Mouse (Mus musculus): ENCODE data around the gene Ptpn7. TPM values are rescaled to one million over a fixed set of nuclear protein-coding genes. Genes with fewer than 3 reads are reported as not detected.

The Ptpn7 gene
- polyA plus RNA-seq, 1 experiment from 2014 or later: 3.0 TPM

DNA sequence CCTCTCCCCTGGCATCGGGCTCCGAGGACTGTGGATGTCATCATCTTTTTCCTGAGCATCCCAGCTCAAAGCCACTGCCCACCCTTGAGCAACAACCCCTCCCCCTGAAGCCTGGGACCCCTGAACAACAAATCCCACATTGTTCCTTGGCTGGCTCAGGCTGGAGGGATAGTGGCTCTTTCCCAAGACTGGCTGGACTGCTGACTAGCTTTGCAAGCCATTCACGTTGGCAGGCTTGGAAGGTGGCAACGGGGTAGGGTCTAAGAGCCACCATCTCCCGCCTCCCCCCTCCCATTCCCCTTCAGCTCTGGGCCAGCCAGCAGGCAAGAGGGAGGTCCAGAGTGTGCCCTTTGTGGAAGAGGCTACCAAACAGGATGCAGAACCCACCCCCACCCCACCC, 26.1 kb downstream of the Ptpn7 start:
- H3K9me3 ChIP-seq (ENCODE audit: low read length): no peaks in the 10 kb centered on the region
- H3K4me2 ChIP-seq (replicated peaks; ENCODE audit: low read depth, low read length): no peak overlapping the region
- ATAC-seq (no peak), DNase-seq (ENCODE audit: low spot score) (no peak)
- WGBS: 54% methylated on average over 5 of the region's 5 CpGs
- H3K4me3 ChIP-seq (ENCODE audit: low read depth, low read length): no peak overlapping the region
- no peak overlapping the region for H3K9ac ChIP-seq (replicated peaks; ENCODE audit: low read depth)
- no peak for TF ChIP-seq CTCF (IDR thresholded peaks at IDR 0.05)
- TF ChIP-seq EP300 (IDR thresholded peaks at IDR 0.05): no peak
- H3K27me3 ChIP-seq (replicated peaks; ENCODE audit: insufficient read depth, low read length): no peaks in the 10 kb centered on the region
- H3K4me1 ChIP-seq (ENCODE audit: insufficient read depth, low read depth, low read length): no peaks in the 10 kb centered on the region
- peaks cover 6% of the 10 kb centered on the region; the same call in 1 of the 2 replicates for H3K36me3 ChIP-seq (ENCODE audit: insufficient read depth, low read length)
- no peak overlapping the region for H3K27ac ChIP-seq (ENCODE audit: low read length)

DNA sequence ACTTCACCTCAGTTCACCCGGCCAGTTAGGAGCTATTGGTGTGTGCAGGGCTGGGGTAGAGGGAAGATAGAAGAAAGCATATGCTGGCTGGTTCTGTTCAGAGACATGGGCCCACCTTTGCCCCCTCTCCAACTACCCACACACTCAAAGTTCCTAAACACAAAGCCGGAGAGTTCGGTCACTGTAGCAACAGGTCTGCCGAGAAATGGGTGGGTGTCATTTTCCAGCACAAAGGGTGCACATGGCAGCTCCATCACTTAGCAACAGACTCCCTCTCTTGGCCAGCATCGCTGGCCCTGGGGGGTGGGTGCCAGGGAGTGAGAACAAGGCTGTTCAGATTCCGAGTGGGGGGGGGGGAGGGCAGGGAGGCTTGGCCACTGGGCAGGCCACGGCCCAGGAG, 26.6 kb downstream of the Ptpn7 start:
- Histone ChIP-seq H3K4me3 (ENCODE audit: low read depth, low read length) (no peak overlapping the region), H3K27me3 (replicated peaks; ENCODE audit: insufficient read depth, low read length) (no peaks in the 10 kb centered on the region), H3K9me3 (ENCODE audit: low read length) (no peaks in the 10 kb centered on the region), H3K4me2 (replicated peaks; ENCODE audit: low read depth, low read length) (no peak overlapping the region), H3K9ac (replicated peaks; ENCODE audit: low read depth) (no peak overlapping the region), H3K27ac (ENCODE audit: low read length) (no peak overlapping the region), H3K36me3 (ENCODE audit: insufficient read depth, low read length) (peaks cover 6% of the 10 kb centered on the region; the same call in 1 of the 2 replicates), H3K4me1 (ENCODE audit: insufficient read depth, low read depth, low read length) (no peaks in the 10 kb centered on the region)
- no peak for TF ChIP-seq CTCF (IDR thresholded peaks at IDR 0.05)
- no peak for TF ChIP-seq EP300 (IDR thresholded peaks at IDR 0.05)
- WGBS: 43% methylated on average over 7 of the region's 7 CpGs
- ATAC-seq (peak; percentile 21; the same call in 1 of the 2 replicates), DNase-seq (ENCODE audit: low spot score) (no peak)

DNA sequence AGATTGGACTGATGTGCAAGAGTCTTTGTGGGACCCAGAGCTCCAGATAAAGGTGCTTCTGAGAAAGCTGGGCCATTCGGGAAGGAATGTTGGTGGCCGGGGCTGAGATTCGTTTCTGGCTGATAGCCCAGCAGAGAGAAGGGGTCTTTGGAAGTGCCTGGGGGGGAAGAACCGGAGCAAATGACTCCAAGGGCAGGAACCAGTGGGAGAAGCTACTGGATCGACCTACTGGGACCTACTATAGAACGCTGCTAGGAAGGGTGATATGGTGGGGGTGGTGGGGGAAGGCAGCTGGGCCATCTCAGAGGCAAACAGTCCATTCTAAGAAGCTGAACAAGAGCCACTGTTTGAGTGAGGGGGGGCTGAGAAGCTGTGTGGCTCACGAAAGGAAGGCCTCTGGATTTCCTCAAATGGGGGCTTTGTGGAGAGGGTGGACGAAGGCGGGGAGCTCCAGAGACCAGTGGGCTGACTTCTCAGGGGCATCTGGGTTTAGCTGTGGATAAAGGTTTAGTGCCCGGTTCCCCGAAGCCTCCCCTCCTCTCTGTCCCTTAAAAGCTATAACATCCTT, 27.1 kb downstream of the Ptpn7 start:
- H3K27me3 ChIP-seq (replicated peaks; ENCODE audit: insufficient read depth, low read length): no peaks in the 10 kb centered on the region
- 66% methylated on average over 10 of the region's 11 CpGs for WGBS
- no peak for ATAC-seq
- no peaks in the 10 kb centered on the region for H3K9me3 ChIP-seq (ENCODE audit: low read length)
- no peak overlapping the region for H3K4me3 ChIP-seq (ENCODE audit: low read depth, low read length)
- H3K36me3 ChIP-seq (ENCODE audit: insufficient read depth, low read length): peaks cover 6% of the 10 kb centered on the region; the same call in 1 of the 2 replicates
- H3K27ac ChIP-seq (ENCODE audit: low read length): no peak overlapping the region
- TF ChIP-seq CTCF (IDR thresholded peaks at IDR 0.05): no peak
- TF ChIP-seq EP300 (IDR thresholded peaks at IDR 0.05): no peak
- H3K4me1 ChIP-seq (ENCODE audit: insufficient read depth, low read depth, low read length): no peaks in the 10 kb centered on the region
- no peak overlapping the region for H3K9ac ChIP-seq (replicated peaks; ENCODE audit: low read depth)
- H3K4me2 ChIP-seq (replicated peaks; ENCODE audit: low read depth, low read length): no peak overlapping the region
- no peak for DNase-seq (ENCODE audit: low spot score)

DNA sequence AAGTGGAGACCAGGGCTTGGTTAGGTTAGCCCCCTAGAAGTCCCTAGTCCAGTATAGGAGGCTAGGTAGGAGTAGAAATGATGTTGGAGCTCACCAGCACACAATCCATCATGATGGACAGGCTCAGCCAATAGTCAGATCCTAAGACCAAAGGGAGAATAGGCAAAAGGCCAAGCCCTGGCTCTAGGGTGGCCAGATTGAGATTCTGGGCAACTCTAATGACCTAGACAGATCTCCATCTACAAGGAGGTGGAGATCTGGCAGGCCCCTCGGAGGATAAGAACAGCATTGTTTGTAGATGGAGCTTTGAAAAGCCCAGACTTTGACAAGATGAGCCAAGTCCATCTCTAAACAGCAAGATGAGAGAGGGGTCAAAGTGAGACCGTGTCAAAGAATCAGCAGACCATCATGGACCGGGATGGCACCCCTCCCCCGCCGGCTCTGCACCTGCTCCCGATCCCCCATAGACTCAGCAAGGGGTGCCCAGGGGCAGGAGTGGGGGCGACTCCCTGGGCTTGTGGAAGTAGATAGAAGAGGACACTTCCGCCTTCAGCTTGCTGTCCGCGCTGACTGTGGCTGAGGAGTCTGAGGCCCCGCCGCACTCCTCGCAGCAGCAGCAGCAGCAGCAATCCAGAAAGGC, 28.0 kb downstream of the Ptpn7 start:
- Histone ChIP-seq H3K4me3 (ENCODE audit: low read depth, low read length) (no peak overlapping the region), H3K9me3 (ENCODE audit: low read length) (no peaks in the 10 kb centered on the region), H3K36me3 (ENCODE audit: insufficient read depth, low read length) (peaks cover 4% of the 10 kb centered on the region; the same call in 1 of the 2 replicates), H3K27me3 (replicated peaks; ENCODE audit: insufficient read depth, low read length) (no peaks in the 10 kb centered on the region), H3K4me1 (ENCODE audit: insufficient read depth, low read depth, low read length) (no peaks in the 10 kb centered on the region), H3K27ac (ENCODE audit: low read length) (no peak overlapping the region), H3K9ac (replicated peaks; ENCODE audit: low read depth) (no peak overlapping the region), H3K4me2 (replicated peaks; ENCODE audit: low read depth, low read length) (no peak overlapping the region)
- WGBS: 79% methylated on average over 13 of the region's 13 CpGs
- TF ChIP-seq EP300 (IDR thresholded peaks at IDR 0.05): no peak
- TF ChIP-seq CTCF (IDR thresholded peaks at IDR 0.05): no peak
- ATAC-seq (no peak), DNase-seq (ENCODE audit: low spot score) (no peak)

DNA sequence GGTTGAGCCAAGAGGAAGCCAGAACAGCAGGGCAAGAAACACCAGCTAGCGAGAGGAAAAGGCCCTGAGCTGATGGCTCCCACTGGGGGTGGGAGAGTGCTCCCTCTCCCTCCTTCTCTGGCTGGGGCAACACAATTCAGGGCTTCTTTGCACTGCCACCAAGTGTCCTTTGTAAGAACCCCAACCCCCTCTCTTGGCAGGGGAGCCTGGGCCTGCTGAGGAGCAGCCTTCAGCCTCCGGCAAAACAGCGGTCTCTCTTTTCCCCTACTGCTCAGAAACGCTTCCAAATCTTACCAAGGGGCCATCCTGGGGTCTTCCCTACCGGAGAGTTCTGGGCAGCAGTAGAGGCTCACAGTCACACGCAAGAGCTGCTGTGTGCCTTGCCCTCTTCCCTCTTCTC, 30.2 kb downstream of the Ptpn7 start:
- Histone ChIP-seq H3K36me3 (ENCODE audit: insufficient read depth, low read length) (no peaks in the 10 kb centered on the region), H3K27ac (ENCODE audit: low read length) (no peak overlapping the region), H3K4me2 (replicated peaks; ENCODE audit: low read depth, low read length) (no peak overlapping the region), H3K4me1 (ENCODE audit: insufficient read depth, low read depth, low read length) (no peaks in the 10 kb centered on the region), H3K9me3 (ENCODE audit: low read length) (no peaks in the 10 kb centered on the region), H3K27me3 (replicated peaks; ENCODE audit: insufficient read depth, low read length) (no peaks in the 10 kb centered on the region), H3K4me3 (ENCODE audit: low read depth, low read length) (no peak overlapping the region), H3K9ac (replicated peaks; ENCODE audit: low read depth) (no peak overlapping the region)
- whole genome bisulfite sequencing: 63% methylated on average over 6 of the region's 6 CpGs
- ATAC-seq (no peak), DNase-seq (ENCODE audit: low spot score) (no peak)
- TF ChIP-seq EP300 (IDR thresholded peaks at IDR 0.05) (no peak), CTCF (IDR thresholded peaks at IDR 0.05) (no peak)

DNA sequence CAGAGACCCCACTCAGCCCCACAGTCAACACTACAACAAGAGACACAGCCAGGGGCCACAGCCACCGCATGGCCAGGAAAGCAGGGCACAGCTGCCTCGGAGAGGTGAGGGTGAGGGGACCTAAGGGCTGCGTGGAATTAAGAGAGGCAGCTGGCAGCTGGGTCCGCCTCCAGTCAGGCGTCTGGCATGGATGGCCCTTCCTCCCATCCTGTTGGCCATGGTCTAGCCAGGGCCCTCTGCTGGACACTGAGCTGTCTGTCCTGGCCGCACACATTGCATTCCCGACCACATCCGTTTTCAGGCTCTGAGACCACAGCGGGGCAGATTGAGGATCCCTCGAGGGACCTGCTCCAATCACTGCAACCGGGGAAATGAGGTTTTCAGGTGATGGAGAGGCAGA, 34.9 kb downstream of the Ptpn7 start, which contains the start of gene Gpr37l1:
Gene Gpr37l1, minus strand, starts transcription at position 247 of the 400 bp plus-strand sequence.
- Histone ChIP-seq H3K27me3 (replicated peaks; ENCODE audit: insufficient read depth, low read length) (no peaks in the 10 kb centered on the region), H3K27ac (ENCODE audit: low read length) (no peak within 1 kb of the TSS), H3K36me3 (ENCODE audit: insufficient read depth, low read length) (no peaks in the 10 kb centered on the region), H3K4me2 (replicated peaks; ENCODE audit: low read depth, low read length) (no peak within 1 kb of the TSS), H3K9ac (replicated peaks; ENCODE audit: low read depth) (no peak within 1 kb of the TSS), H3K4me3 (ENCODE audit: low read depth, low read length) (no peak within 1 kb of the TSS), H3K9me3 (ENCODE audit: low read length) (no peaks in the 10 kb centered on the region), H3K4me1 (ENCODE audit: insufficient read depth, low read depth, low read length) (no peaks in the 10 kb centered on the region)
- ATAC-seq: no peak
- 58% methylated on average over 11 of the region's 11 CpGs for WGBS
- DNase-seq (ENCODE audit: low spot score): no peak
- TF ChIP-seq CTCF (IDR thresholded peaks at IDR 0.05) (peak; percentile 22; the same call in 1 of the 2 replicates), EP300 (IDR thresholded peaks at IDR 0.05) (no peak)

Data from lung, postnatal 0 days (tissue).